ENCODE assay signal across 9 mouse cellular contexts in genomic region chr19:24271326-24271725, GRCm38 (mm10). TPM values are rescaled to one million over a fixed set of nuclear protein-coding genes. Genes with fewer than 3 reads are reported as not detected.
DNase-seq lines count a peak whose midpoint lies in the region; ATAC-seq and TF ChIP-seq lines count a peak whose summit lies in the region.
"Had no signal": no experiment of that assay in that cellular context is flagged by ENCODE, and none has a peak within 500 bp of the region (broad histone marks: within the 10 kb centered on the region; RNA-seq: fewer than 3 reads in every experiment).

No protein-coding gene starts in this region.

- 38% methylated on average over 7 of the region's 7 CpGs for WGBS in forebrain, embryonic 16.5 days
- WGBS in intestine, embryonic 16.5 days = 43% methylated on average over 7 of the region's 7 CpGs
- 12% methylated on average over 7 of the region's 7 CpGs for WGBS in liver, adult 2 months
- 50% methylated on average over 7 of the region's 7 CpGs for WGBS in neural tube, embryonic 12.5 days

- no peak overlapping the region for H3K27ac ChIP-seq in forebrain, embryonic 16.5 days (ENCODE audit: low read length)
- H3K27ac ChIP-seq in intestine, embryonic 16.5 days (ENCODE audit: low read length) = peak overlapping the region; percentile 68
- peak overlapping the region; percentile 42 for H3K27ac ChIP-seq in liver, adult 2 months (replicated peaks; ENCODE audit: insufficient read depth, low read depth, low read length)
- no peak overlapping the region for H3K27ac ChIP-seq in neural tube, embryonic 12.5 days
- H3K27ac ChIP-seq: macrophage had no signal

- H3K9me3 ChIP-seq in forebrain, embryonic 16.5 days (ENCODE audit: control insufficient read depth, low read length) = no peaks in the 10 kb centered on the region
- no peaks in the 10 kb centered on the region for H3K9me3 ChIP-seq in intestine, embryonic 16.5 days (ENCODE audit: control insufficient read depth, low read length)
- H3K9me3 ChIP-seq in neural tube, embryonic 12.5 days = no peaks in the 10 kb centered on the region

- no peaks in the 10 kb centered on the region for H3K36me3 ChIP-seq in forebrain, embryonic 16.5 days (ENCODE audit: control insufficient read depth, insufficient read depth)
- H3K36me3 ChIP-seq in intestine, embryonic 16.5 days (ENCODE audit: control insufficient read depth, insufficient read depth, low read length) = no peaks in the 10 kb centered on the region; the same call in 1 of the 2 replicates
- peaks cover 2% of the 10 kb centered on the region; the same call in 1 of the 2 replicates for H3K36me3 ChIP-seq in liver, adult 2 months (ENCODE audit: control insufficient read depth, insufficient read depth, low read length)
- H3K36me3 ChIP-seq in neural tube, embryonic 12.5 days = no peaks in the 10 kb centered on the region

- H3K27me3 ChIP-seq in forebrain, embryonic 16.5 days (replicated peaks; ENCODE audit: control insufficient read depth, insufficient read depth, low read length) = no peaks in the 10 kb centered on the region
- no peaks in the 10 kb centered on the region for H3K27me3 ChIP-seq in intestine, embryonic 16.5 days (replicated peaks; ENCODE audit: control insufficient read depth, insufficient read depth, low read length)
- H3K27me3 ChIP-seq in liver, adult 2 months (ENCODE audit: control insufficient read depth, insufficient read depth, low read length) = no peaks in the 10 kb centered on the region
- H3K27me3 ChIP-seq in neural tube, embryonic 12.5 days (replicated peaks) = no peaks in the 10 kb centered on the region

- H3K4me2 ChIP-seq in forebrain, embryonic 16.5 days (ENCODE audit: low read length) = peak overlapping the region; percentile 38
- H3K4me2 ChIP-seq in intestine, embryonic 16.5 days (ENCODE audit: low read depth, low read length) = peak overlapping the region; percentile 44
- H3K4me2 ChIP-seq in neural tube, embryonic 12.5 days (replicated peaks) = peak overlapping the region; percentile 33; the same call in 1 of the 2 replicates

- peak; percentile 50 for ATAC-seq in forebrain, embryonic 16.5 days
- peak; percentile 86 for ATAC-seq in intestine, embryonic 16.5 days
- peak; percentile 72 for ATAC-seq in neural tube, embryonic 12.5 days (ENCODE audit: low FRiP score, low read depth)

- H3K79me2 ChIP-seq in liver, adult 2 months (ENCODE audit: control insufficient read depth, insufficient read depth, low read length) = no peaks in the 10 kb centered on the region

- H3K9ac ChIP-seq in forebrain, embryonic 16.5 days (replicated peaks; ENCODE audit: low read depth, low read length) = no peak overlapping the region
- no peak overlapping the region for H3K9ac ChIP-seq in intestine, embryonic 16.5 days (ENCODE audit: low read depth, low read length)
- no peak overlapping the region for H3K9ac ChIP-seq in liver, adult 2 months (ENCODE audit: low read depth, low read length)
- no peak overlapping the region for H3K9ac ChIP-seq in neural tube, embryonic 12.5 days

- no peak for TF ChIP-seq CTCF in liver, adult 2 months (IDR thresholded peaks at IDR 0.05; ENCODE audit: low read depth, low read length)

- H3K4me3 ChIP-seq in forebrain, embryonic 16.5 days (replicated peaks; ENCODE audit: low read length) = no peak overlapping the region
- no peak overlapping the region; the same call in 1 of the 2 replicates for H3K4me3 ChIP-seq in intestine, embryonic 16.5 days (ENCODE audit: low read length)
- H3K4me3 ChIP-seq in liver, adult 2 months (ENCODE audit: insufficient read depth, low read depth, low read length) = no peak overlapping the region
- H3K4me3 ChIP-seq in neural tube, embryonic 12.5 days = no peak overlapping the region

- TF ChIP-seq POLR2A in liver, adult 2 months (IDR thresholded peaks at IDR 0.05; ENCODE audit: extremely low read depth, insufficient read depth, low read length) = 0 out of 2 replicates have a peak, but pooled peaks have one; percentile 30

- peaks cover 29% of the 10 kb centered on the region for H3K4me1 ChIP-seq in forebrain, embryonic 16.5 days (replicated peaks; ENCODE audit: control insufficient read depth, insufficient read depth, low read length)
- H3K4me1 ChIP-seq in intestine, embryonic 16.5 days (ENCODE audit: control insufficient read depth, insufficient read depth, low read length) = peaks cover 10% of the 10 kb centered on the region
- peaks cover 25% of the 10 kb centered on the region for H3K4me1 ChIP-seq in liver, adult 2 months (ENCODE audit: control insufficient read depth, insufficient read depth, low read length)
- peaks cover 27% of the 10 kb centered on the region for H3K4me1 ChIP-seq in neural tube, embryonic 12.5 days

- peak; percentile 24 for DNase-seq in CD4-positive, CD25-positive, alpha-beta regulatory T cell, adult 2 months (ENCODE audit: low read depth, low spot score)
- peak; percentile 39 for DNase-seq in ZHBTc4 (ENCODE audit: low read depth, low spot score)
- peak; percentile 98 for DNase-seq in liver, adult 2 months (ENCODE audit: extremely low read depth, low read depth, low spot score)
- no peak for DNase-seq in spleen, postnatal 36 days (ENCODE audit: low spot score in 2 of 2)
- DNase-seq in thymus, postnatal 14 days = no peak

RNA-seq across cellular contexts. Expression of gene Fxn, which starts 9.1 kb away (rescaled TPM):
- 40.1 and 40.3 TPM in 2 replicates for polyA plus RNA-seq in forebrain, embryonic 16.5 days (2015; fragmentation: Nextera tagmentation; extraction: Ambion mirVana)
- 34.1 and 37.6 TPM in 2 replicates for polyA plus RNA-seq in intestine, embryonic 16.5 days (2015; fragmentation: Nextera tagmentation; extraction: Ambion mirVana)
- total RNA-seq in liver, adult 2 months (2014; rRNA removed) = 10.9 and 18.1 TPM in 2 replicates
- 20.4 and 20.6 TPM in 2 replicates for polyA plus RNA-seq in liver, adult 2 months (2012; rRNA removed)
- polyA plus RNA-seq in neural tube, embryonic 12.5 days (2016; fragmentation: Nextera tagmentation; extraction: Ambion mirVana) = 39.4 and 41.4 TPM in 2 replicates

RNA-seq across cellular contexts. Expression of gene Tjp2, which starts 46.5 kb away (rescaled TPM):
- polyA plus RNA-seq in forebrain, embryonic 16.5 days (2015; fragmentation: Nextera tagmentation; extraction: Ambion mirVana) = 11.3 and 15.0 TPM in 2 replicates
- polyA plus RNA-seq in intestine, embryonic 16.5 days (2015; fragmentation: Nextera tagmentation; extraction: Ambion mirVana) = 33.0 and 40.2 TPM in 2 replicates
- 5.8 and 7.1 TPM in 2 replicates for total RNA-seq in liver, adult 2 months (2014; rRNA removed)
- 6.5 and 6.8 TPM in 2 replicates for polyA plus RNA-seq in liver, adult 2 months (2012; rRNA removed)
- 25.5 and 28.4 TPM in 2 replicates for polyA plus RNA-seq in neural tube, embryonic 12.5 days (2016; fragmentation: Nextera tagmentation; extraction: Ambion mirVana)

Comparison
In these comparisons a context has a peak if more than half of its experiments do, and no peak if none do; other contexts are left out.
1. DNase-seq: peak in CD4-positive, CD25-positive, alpha-beta regulatory T cell, adult 2 months (single experiment), ZHBTc4 (single experiment) and liver, adult 2 months (single experiment); none in spleen, postnatal 36 days (0 of 2) and thymus, postnatal 14 days (single experiment).
2. H3K27ac ChIP-seq: peak in intestine, embryonic 16.5 days (single experiment) and liver, adult 2 months (single experiment); none in forebrain, embryonic 16.5 days (single experiment) and neural tube, embryonic 12.5 days (single experiment).
3. Peak in every context shown above with its lines, with median percentiles within 50 percentile points of each other: ATAC-seq and H3K4me2 ChIP-seq.